Mouse (Mus musculus) heart, adult 2 months (tissue): ENCODE results near the gene Erbb4.

ENCODE experiments used
- CTCF ChIP-seq: fragments of 200-600 bp; IDR thresholded peaks from 2 replicates; pipeline ENCODE4 v1.8.1; 2022; ENCODE audit warnings: antibody characterized with exemption, mild to moderate bottlenecking, moderate library complexity
- EP300 ChIP-seq: fragments of 200-500 bp; IDR thresholded peaks from 2 replicates; pipeline ENCODE4 v1.6.1; 2011; ENCODE audit warnings: low read depth, low read length, control low read depth; ENCODE audit not compliant: insufficient read depth

GRCm38 (mm10) chr1:68666831-68667601, 440.8 kb downstream of the Erbb4 start:
- TF ChIP-seq EP300 (no peak), CTCF (no peak)
